Mouse (Mus musculus): ENCODE data around the gene Crtam.

- TF ChIP-seq MYC (IDR thresholded peaks at IDR 0.05; ENCODE audit: low read depth, low read length) (no peak), SIN3A (IDR thresholded peaks at IDR 0.05; ENCODE audit: low read length) (no peak)
Measured at GRCm38 (mm10) chr9:40963586-40964417, 40.6 kb downstream of the Crtam start, which contains the start of gene Jhy.
